Mouse (Mus musculus) lung, adult 2 months (tissue): ENCODE results near the gene Rpl36al.

ENCODE experiments used
- CTCF ChIP-seq: fragments of 200-500 bp; IDR thresholded peaks from 2 replicates; pipeline ENCODE4 v1.5.1; 2011; ENCODE audit warnings: mild to moderate bottlenecking, low read length, control low read depth; ENCODE audit not compliant: insufficient read depth
- POLR2A ChIP-seq: fragments of 200-500 bp; IDR thresholded peaks from 2 replicates; pipeline ENCODE4 v1.6.1; 2011; ENCODE audit warnings: low read depth, mild to moderate bottlenecking, control low read depth, low read length, borderline replicate concordance; ENCODE audit errors: extremely low read depth

GRCm38 (mm10) chr12:69147166-69147735, 36.6 kb downstream of the Rpl36al start:
- TF ChIP-seq CTCF (no peak), POLR2A (no peak)
